24 mouse cellular contexts compared by ENCODE assay signal in the genomic region with DNA sequence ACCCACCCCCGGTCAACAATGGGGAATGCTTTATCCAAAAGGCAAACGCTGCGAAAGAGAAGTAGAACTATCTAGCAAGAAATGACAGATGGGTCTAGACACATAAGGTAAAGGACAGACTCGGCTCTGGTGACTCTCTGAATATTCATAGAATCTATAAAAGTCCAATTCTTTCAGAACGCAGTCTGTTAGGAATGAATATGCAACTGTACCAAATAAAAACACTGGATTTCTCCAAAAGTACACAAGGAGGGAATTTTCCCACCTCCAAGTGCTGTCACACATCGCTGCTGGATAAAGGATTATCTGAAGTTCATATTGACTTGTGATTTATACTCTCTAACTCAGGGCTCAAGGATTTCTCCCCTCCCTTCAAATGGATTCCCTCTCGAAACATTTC.
"Had no signal": no experiment of that assay in that cellular context is flagged by ENCODE, and none has a peak within 500 bp of the region (broad histone marks: within the 10 kb centered on the region; RNA-seq: fewer than 3 reads in every experiment).

No protein-coding gene starts in this region.

- H3K27ac ChIP-seq: heart, adult 2 months; heart, embryonic 15.5 days; hindbrain, embryonic 13.5 days; hindbrain, embryonic 15.5 days; hindbrain, postnatal 0 days; kidney, embryonic 15.5 days; kidney, postnatal 0 days; limb, embryonic 13.5 days; limb, embryonic 15.5 days; liver, embryonic 12.5 days had no signal

- H3K9ac ChIP-seq: heart, embryonic 15.5 days; hindbrain, embryonic 13.5 days; hindbrain, embryonic 15.5 days; kidney, embryonic 15.5 days; limb, embryonic 13.5 days; limb, embryonic 15.5 days; liver, embryonic 12.5 days had no signal

- H3K9me3 ChIP-seq: heart, embryonic 13.5 days; heart, embryonic 15.5 days; hindbrain, embryonic 13.5 days; hindbrain, embryonic 15.5 days; kidney, embryonic 15.5 days; limb, embryonic 13.5 days; limb, embryonic 15.5 days; liver, embryonic 12.5 days had no signal

- H3K4me1 ChIP-seq: liver, embryonic 12.5 days had no signal

- H3K4me2 ChIP-seq: heart, embryonic 11.5 days; heart, embryonic 13.5 days; heart, embryonic 15.5 days; hindbrain, embryonic 13.5 days; hindbrain, embryonic 15.5 days; kidney, embryonic 15.5 days; limb, embryonic 13.5 days; limb, embryonic 15.5 days; liver, embryonic 12.5 days had no signal

- DNase-seq: gastrocnemius, postnatal 36 days; heart, adult 11 months; heart, adult 2 months; heart, postnatal 14 days; heart, postnatal 36 days; kidney, adult 11 months; kidney, adult 2 months; kidney, adult 9 months; kidney, postnatal 14 days; kidney, postnatal 36 days; layer of hippocampus, postnatal 36 days; left cerebral cortex, postnatal 4 days had no signal

- H3K4me3 ChIP-seq: heart, adult 2 months; heart, embryonic 13.5 days; heart, embryonic 15.5 days; hindbrain, embryonic 13.5 days; hindbrain, embryonic 15.5 days; kidney, embryonic 15.5 days; limb, embryonic 13.5 days; limb, embryonic 15.5 days; liver, embryonic 12.5 days had no signal

- H3K36me3 ChIP-seq: heart, embryonic 13.5 days; heart, embryonic 15.5 days; hindbrain, embryonic 13.5 days; hindbrain, embryonic 15.5 days; kidney, embryonic 15.5 days; limb, embryonic 13.5 days; limb, embryonic 15.5 days; liver, embryonic 12.5 days had no signal

- ATAC-seq: intestine, embryonic 16.5 days; liver, embryonic 12.5 days had no signal

- H3K27me3 ChIP-seq: heart, embryonic 13.5 days; heart, embryonic 15.5 days; hindbrain, embryonic 13.5 days; hindbrain, embryonic 15.5 days; kidney, embryonic 15.5 days; limb, embryonic 13.5 days; limb, embryonic 15.5 days; liver, embryonic 12.5 days had no signal
